Mouse (Mus musculus) testis, adult 2 months (tissue): ENCODE measurements at regions not wholly inside any gene's neighbourhood (a gene's known extent, or its start where the extent isn't known, plus 50 kb on each side); places are given as distances from the start of the nearest gene placed in this dataset.

Experiments used
- H3K27ac ChIP-seq: fragments of 200-500 bp; 2 replicates; pipeline ENCODE4 v1.5.1; 2012; ENCODE audit warnings: low read depth, low read length; ENCODE audit not compliant: control insufficient read depth, insufficient read depth
- H3K27me3 ChIP-seq: fragments of 200-500 bp; 2 replicates; pipeline ENCODE4 v1.6.1; 2012; ENCODE audit warnings: mild to moderate bottlenecking, low read length, moderate library complexity; ENCODE audit not compliant: control insufficient read depth, insufficient read depth
- H3K36me3 ChIP-seq: fragments of 200-500 bp; 2 replicates; pipeline ENCODE4 v1.6.1; 2012; ENCODE audit warnings: mild to moderate bottlenecking, low read length; ENCODE audit not compliant: control insufficient read depth, insufficient read depth
- H3K4me1 ChIP-seq: fragments of 200-500 bp; 2 replicates; pipeline ENCODE4 v1.6.1; 2012; ENCODE audit warnings: low read length; ENCODE audit not compliant: control insufficient read depth, insufficient read depth
- H3K4me3 ChIP-seq: fragments of 200-500 bp; 2 replicates; pipeline ENCODE4 v1.5.1; 2012; ENCODE audit warnings: low read depth, mild to moderate bottlenecking, low read length, moderate library complexity, mixed read lengths; ENCODE audit not compliant: control insufficient read depth
- CTCF ChIP-seq: fragments of 200-500 bp; IDR thresholded peaks from 2 replicates; pipeline ENCODE4 v1.5.1; 2012; ENCODE audit warnings: low read depth, mild to moderate bottlenecking, inconsistent platforms, low read length, moderate library complexity; ENCODE audit not compliant: control insufficient read depth, insufficient read depth, insufficient replicate concordance
- POLR2A ChIP-seq: fragments of 200-500 bp; IDR thresholded peaks from 2 replicates; pipeline ENCODE4 v1.6.1; 2012; ENCODE audit warnings: low read depth, mild to moderate bottlenecking, inconsistent platforms, low read length, moderate library complexity; ENCODE audit not compliant: control insufficient read depth

GRCm38 (mm10) chr10:37978899-37979539 is 840.3 kb upstream of the Marcks start:
- no peaks in the 10 kb centered on the region for H3K27me3 ChIP-seq
- no peaks in the 10 kb centered on the region for H3K36me3 ChIP-seq
- no peak overlapping the region for H3K4me3 ChIP-seq
- TF ChIP-seq CTCF: no peak
- H3K4me1 ChIP-seq: no peaks in the 10 kb centered on the region
- H3K27ac ChIP-seq: no peak overlapping the region

GRCm38 (mm10) chr10:37960051-37960450 is 821.3 kb upstream of the Marcks start:
- Histone ChIP-seq H3K4me1 (no peaks in the 10 kb centered on the region), H3K4me3 (no peak overlapping the region), H3K27ac (no peak overlapping the region), H3K36me3 (no peaks in the 10 kb centered on the region), H3K27me3 (no peaks in the 10 kb centered on the region)
- TF ChIP-seq CTCF (no peak), POLR2A (no peak)

- no peaks in the 10 kb centered on the region for H3K36me3 ChIP-seq
- no peak overlapping the region for H3K27ac ChIP-seq
- no peak overlapping the region for H3K4me3 ChIP-seq
- H3K27me3 ChIP-seq: no peaks in the 10 kb centered on the region
- TF ChIP-seq POLR2A (no peak), CTCF (no peak)
- no peaks in the 10 kb centered on the region for H3K4me1 ChIP-seq
Measured at GRCm38 (mm10) chr10:37914780-37915179, 776.1 kb upstream of the Marcks start.

GRCm38 (mm10) chr10:37911669-37912068 is 772.9 kb upstream of the Marcks start:
- TF ChIP-seq POLR2A (no peak), CTCF (no peak)
- no peaks in the 10 kb centered on the region for H3K36me3 ChIP-seq
- no peak overlapping the region for H3K4me3 ChIP-seq
- no peak overlapping the region for H3K27ac ChIP-seq
- no peaks in the 10 kb centered on the region for H3K4me1 ChIP-seq
- no peaks in the 10 kb centered on the region for H3K27me3 ChIP-seq

GRCm38 (mm10) chr10:37908276-37908675 is 769.6 kb upstream of the Marcks start:
- Histone ChIP-seq H3K27ac (no peak overlapping the region), H3K4me3 (no peak overlapping the region), H3K4me1 (no peaks in the 10 kb centered on the region), H3K36me3 (no peaks in the 10 kb centered on the region), H3K27me3 (no peaks in the 10 kb centered on the region)
- TF ChIP-seq CTCF: no peak
- no peak for TF ChIP-seq POLR2A

GRCm38 (mm10) chr10:37907731-37908130 is 769.0 kb upstream of the Marcks start:
- no peak overlapping the region for H3K27ac ChIP-seq
- no peaks in the 10 kb centered on the region for H3K4me1 ChIP-seq
- TF ChIP-seq POLR2A (no peak), CTCF (no peak)
- H3K4me3 ChIP-seq: no peak overlapping the region
- H3K27me3 ChIP-seq: no peaks in the 10 kb centered on the region
- no peaks in the 10 kb centered on the region for H3K36me3 ChIP-seq

DNA sequence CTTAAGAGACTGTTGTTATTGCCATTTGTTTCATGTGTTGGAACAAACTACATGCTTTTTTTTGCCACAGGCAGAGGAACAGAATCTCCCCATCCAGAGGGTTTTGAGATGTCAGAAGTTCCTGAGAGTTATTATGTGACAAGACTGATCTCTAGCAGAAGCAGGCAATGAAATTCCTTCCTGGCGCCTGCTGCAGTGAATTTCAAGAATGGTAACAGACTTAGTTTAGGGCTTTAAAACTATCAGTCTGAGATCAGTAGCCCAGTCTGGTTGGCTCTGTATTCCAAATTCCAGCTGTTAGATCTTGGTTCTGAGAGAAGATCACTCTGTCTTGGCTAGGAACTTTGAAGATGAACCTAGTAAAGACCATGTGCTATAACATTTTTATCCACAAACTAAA is 749.2 kb upstream of the Marcks start:
- H3K4me1 ChIP-seq: no peaks in the 10 kb centered on the region
- H3K4me3 ChIP-seq: no peak overlapping the region
- H3K27me3 ChIP-seq: no peaks in the 10 kb centered on the region
- no peaks in the 10 kb centered on the region for H3K36me3 ChIP-seq
- no peak for TF ChIP-seq CTCF
- no peak for TF ChIP-seq POLR2A
- no peak overlapping the region for H3K27ac ChIP-seq

GRCm38 (mm10) chr10:37880841-37881240 is 742.1 kb upstream of the Marcks start:
- no peaks in the 10 kb centered on the region for H3K36me3 ChIP-seq
- H3K27me3 ChIP-seq: no peaks in the 10 kb centered on the region
- H3K4me1 ChIP-seq: no peaks in the 10 kb centered on the region
- no peak overlapping the region for H3K27ac ChIP-seq
- H3K4me3 ChIP-seq: no peak overlapping the region
- TF ChIP-seq POLR2A (no peak), CTCF (no peak)
